ENCODE assay signal across 16 mouse cellular contexts in the genomic region with DNA sequence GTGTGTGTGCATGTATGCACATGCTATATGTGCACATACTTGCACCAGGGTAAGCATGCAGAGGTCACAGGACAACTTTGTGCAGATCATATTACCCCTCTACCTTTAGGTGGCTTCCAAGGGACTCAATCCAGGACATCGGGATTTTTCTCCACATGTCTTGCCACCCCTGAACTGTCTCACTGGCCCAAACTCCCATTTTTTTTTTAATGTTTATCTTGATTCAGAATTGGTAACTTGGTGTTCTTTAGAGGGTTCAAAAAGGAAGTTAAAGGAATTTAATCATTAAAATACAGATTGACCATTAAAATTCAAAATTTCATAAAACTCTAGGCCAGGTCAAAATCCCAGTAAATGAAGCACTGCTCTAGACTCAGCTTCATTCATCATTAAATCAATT.
"Had no signal": no experiment of that assay in that cellular context is flagged by ENCODE, and none has a peak within 500 bp of the region (broad histone marks: within the 10 kb centered on the region; RNA-seq: fewer than 3 reads in every experiment).

No protein-coding gene starts in this region.

- H3K27ac ChIP-seq: neural tube, embryonic 13.5 days; neural tube, embryonic 15.5 days; stomach, embryonic 15.5 days; stomach, postnatal 0 days had no signal

- H3K36me3 ChIP-seq: neural tube, embryonic 13.5 days; neural tube, embryonic 15.5 days; stomach, embryonic 15.5 days had no signal

- H3K4me1 ChIP-seq: stomach, embryonic 15.5 days had no signal

- DNase-seq: retina, postnatal 1 day; right cerebral cortex, adult 18-20 months; right cerebral cortex, postnatal 14 days; right cerebral cortex, postnatal 25 days; right cerebral cortex, postnatal 4 days; spleen, adult 18-20 months; thymus, adult 18-20 months; thymus, adult 2 months; thymus, postnatal 14 days; thymus, postnatal 25 days; thymus, postnatal 36 days; thymus, postnatal 4 days had no signal

- H3K4me2 ChIP-seq: neural tube, embryonic 13.5 days; neural tube, embryonic 15.5 days; stomach, embryonic 15.5 days had no signal

- H3K9me3 ChIP-seq: neural tube, embryonic 13.5 days; neural tube, embryonic 15.5 days; stomach, embryonic 15.5 days had no signal

- H3K4me3 ChIP-seq: neural tube, embryonic 13.5 days; neural tube, embryonic 15.5 days; stomach, embryonic 15.5 days had no signal

- H3K27me3 ChIP-seq: neural tube, embryonic 13.5 days; neural tube, embryonic 15.5 days; stomach, embryonic 15.5 days had no signal

- H3K9ac ChIP-seq: neural tube, embryonic 13.5 days; neural tube, embryonic 15.5 days; stomach, embryonic 15.5 days had no signal
